Mouse (Mus musculus): ENCODE measurements around the gene P2ry12.

GRCm38 (mm10) chr3:59228730-59229551 is 33.7 kb downstream of the P2ry12 start:
- TF ChIP-seq GATA1 (IDR thresholded peaks at IDR 0.05; ENCODE audit: low read length) (no peak), TAL1 (IDR thresholded peaks at IDR 0.05; ENCODE audit: low read length) (no peak)
